Mouse (Mus musculus) kidney, adult 9 months (tissue): ENCODE measurements around the gene Lgals1.

Experiments used
- DNase-seq: peaks from one replicate; pipeline ENCODE4 v3.0.0; 2022

Gene Lgals1

DNA sequence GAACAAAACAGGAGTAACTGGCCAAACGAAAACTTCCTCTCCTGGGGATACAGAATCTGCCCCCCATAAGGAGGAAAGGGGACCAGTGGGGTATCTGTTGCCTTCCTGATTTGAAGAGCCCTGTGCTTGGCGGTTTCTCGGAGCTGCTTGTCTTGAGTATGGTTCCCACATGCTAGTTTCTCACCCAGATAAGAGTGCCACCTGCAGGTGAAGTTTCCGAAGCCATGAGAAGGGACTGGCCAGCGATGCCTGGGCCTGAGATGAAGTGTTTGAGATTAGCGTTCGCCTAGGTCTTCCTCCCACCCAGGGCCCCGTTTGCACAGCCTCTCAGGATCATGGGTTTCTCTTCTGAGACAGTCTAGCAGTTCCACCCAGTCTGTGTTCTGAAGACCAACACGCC, 14.5 kb upstream of the Lgals1 start:
- DNase-seq = peak; percentile 65

DNA sequence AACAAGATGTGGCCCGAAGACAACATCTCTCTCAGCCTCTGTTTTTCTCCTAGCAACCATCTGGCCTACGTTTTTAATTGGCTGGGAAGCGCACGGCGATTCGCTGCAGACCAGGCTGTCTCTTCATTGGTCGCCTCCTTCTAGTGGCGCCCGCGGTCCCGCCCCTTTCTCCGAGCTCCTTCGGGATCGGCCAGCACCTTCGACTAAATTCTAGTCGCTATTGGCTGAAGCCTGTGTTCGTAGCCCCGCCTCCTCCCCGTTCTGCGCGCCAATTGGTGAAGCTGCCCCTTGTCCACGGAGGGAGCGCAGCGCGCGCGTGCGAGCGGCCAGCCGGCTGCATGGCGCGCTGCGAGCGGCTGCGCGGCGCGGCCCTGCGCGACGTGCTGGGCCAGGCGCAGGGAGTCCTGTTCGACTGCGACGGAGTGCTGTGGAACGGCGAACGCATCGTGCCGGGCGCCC, 12.9 kb upstream of the Lgals1 start, which contains the start of gene Pdxp:
Gene Pdxp (plus strand): TSS at position 288 of the 459 bp plus-strand sequence.
- DNase-seq = peak; percentile 92

DNA sequence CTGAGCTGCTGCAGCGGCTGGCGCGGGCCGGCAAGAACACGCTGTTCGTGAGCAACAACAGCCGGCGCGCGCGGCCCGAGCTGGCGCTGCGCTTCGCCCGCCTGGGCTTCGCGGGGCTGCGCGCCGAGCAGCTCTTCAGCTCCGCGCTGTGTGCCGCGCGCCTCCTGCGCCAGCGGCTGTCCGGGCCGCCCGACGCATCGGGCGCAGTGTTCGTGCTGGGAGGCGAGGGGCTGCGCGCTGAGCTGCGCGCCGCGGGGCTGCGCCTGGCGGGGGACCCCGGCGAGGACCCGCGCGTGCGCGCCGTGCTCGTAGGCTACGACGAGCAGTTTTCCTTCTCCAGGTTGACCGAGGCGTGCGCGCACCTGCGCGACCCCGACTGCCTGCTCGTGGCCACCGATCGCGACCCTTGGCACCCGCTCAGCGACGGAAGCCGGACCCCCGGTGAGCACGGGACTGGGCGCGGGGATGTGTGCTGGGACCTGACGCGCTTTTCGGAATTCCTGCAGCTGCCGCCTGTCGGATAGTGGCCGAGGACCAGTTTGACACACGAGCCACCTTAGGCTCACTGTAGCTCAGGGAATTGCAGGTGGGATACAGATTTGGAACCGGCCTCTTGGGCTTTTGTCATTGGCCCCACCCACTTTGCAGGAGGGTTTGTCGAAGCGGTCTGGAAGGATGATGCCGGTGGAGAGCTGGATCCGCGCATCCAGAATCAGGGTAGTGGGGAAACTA, 12.3 kb upstream of the Lgals1 start:
- no peak for DNase-seq

DNA sequence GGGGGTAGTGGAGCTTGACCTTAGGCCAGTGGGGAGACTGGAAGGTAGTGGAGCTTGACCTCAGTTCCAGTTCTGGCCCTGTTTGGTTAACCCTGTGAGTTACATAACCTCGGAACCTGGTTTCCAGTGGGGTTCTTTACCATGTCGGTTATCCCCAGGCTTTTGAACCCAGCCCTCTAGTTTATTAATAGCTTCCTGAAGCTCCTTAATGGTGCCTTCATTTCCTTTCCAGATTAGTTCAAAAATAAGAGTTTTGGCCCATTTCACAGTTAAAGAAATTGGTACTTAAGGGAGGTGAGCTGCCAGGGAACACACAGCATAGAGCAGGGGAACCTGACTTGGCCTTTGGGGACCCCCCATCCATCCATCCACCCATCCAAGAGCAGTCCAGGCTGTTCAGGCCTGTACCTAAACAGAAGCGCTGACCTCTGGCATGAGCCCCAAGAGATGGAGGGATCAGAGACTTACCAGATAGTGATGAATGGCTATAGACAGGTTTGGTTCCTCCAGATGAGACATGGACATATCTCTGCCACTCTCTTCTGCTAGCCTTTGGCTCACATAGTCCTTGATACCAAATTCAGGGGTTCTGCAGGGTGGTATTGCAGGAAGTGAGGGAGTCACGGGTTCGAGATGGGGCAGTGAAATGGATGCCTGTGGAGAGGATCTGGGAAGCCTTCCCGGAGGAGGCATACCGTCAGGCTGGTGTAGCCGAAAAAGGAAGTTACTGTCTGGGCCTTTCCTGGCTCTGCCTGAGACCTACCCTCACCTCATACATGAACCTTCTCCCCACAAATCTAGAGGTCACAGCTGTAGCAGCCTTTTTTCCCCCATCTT, 11.5 kb upstream of the Lgals1 start:
- no peak for DNase-seq

DNA sequence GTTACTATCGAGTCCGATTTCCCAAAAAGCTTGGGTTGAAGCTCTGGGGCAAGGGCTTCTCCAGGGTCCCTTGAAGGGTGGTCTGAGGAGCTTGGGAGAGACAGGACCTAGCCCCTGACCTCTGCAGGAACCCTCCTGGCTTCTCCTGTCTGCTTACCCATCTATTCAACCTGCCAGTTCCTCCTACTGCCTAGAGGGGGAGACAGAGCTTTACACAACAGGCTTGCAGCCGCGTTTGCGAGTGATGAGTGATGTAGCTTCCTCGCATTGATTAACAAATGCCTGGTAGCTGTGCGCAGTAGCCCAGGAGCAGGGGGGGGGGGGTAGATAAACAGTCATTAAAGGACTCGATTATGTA, 10.9 kb upstream of the Lgals1 start:
- peak; percentile 82 for DNase-seq

DNA sequence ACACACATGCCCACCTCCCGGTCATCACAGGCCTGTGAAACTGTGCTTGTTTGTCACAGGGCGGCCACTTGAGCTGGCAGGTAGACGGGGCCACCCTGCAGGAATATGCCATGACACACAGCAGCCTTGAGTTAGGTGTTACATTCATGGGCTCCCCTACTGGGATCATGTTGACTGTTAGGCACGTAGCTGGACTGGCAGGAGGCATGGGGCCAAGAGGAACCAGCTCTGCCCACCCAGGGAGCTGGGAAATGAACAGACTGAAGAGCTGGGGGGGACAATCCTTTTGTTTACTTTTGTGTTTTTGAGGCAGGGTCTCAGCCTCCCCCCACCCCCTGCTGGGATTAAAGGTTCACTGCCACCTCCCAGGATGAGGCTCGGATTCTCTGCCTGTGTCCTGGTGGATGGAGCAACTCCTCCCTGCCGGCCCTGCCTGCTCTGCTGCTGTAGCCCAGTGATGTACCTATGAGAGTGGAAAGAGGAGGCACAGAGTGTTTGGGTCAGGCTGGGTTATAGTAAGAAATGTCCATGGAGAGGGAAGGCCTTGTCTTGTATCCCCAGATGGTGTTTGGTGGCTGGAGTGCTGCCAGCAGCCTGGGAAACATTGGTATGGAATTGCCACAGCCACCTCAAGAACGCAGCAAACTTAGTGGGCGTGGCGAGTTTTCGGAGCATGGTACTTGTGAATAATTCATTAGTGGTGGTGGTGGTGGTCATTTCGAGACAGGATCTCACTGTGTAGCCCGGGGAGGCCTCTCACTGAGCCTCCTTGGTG, 10.3 kb upstream of the Lgals1 start:
- no peak for DNase-seq

DNA sequence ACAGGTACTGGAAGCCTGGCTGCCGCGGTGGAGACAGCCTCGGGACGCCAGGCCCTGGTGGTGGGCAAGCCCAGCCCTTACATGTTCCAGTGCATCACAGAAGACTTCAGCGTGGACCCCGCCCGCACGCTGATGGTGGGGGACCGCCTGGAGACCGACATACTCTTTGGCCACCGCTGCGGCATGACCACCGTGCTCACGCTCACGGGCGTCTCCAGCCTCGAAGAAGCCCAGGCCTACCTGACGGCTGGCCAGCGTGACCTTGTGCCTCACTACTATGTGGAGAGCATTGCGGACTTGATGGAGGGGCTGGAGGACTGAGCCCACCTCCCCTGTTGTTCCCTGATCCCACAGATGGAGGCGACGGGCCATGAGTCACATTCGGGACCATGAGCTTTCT, 8.4 kb upstream of the Lgals1 start:
- no peak for DNase-seq

DNA sequence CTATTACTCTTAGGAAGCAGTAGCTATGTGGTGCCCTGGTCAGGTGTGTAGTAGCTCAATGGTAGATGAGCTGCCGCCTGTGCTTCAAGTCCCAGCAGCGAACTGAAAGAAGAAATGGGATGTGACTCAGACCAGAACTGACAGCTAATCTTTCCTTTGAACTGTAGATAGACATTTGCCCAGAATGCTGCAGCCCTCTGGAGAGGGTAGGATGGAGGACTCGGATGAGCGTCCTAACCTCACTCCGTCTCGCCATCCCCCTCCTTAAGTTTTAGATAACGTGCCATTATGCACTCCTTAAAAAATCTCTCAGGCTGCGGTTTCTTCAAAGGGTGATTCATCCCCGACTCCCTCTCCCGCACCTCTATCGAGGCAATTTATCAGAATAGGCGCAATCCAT, 6.6 kb upstream of the Lgals1 start:
- DNase-seq = no peak

DNA sequence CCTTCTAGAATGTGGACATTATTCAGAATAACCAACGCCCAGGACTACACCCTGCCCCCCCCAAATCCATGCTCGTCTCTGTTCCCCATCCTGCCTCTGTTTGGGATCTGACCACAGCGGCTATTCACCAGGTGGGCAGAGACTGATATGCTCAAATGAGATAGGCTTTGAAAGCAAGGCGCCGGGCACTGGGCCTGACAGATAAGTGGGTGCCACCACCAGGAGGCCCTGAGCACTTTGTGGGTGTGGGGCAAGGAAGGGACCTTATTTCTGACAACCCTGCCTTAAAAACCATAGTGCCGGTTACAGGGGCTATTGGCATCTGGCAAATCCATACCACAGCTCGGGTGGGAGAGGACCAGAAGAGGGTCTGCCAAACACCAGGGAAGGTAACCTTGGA, 3.8 kb upstream of the Lgals1 start:
- no peak for DNase-seq

DNA sequence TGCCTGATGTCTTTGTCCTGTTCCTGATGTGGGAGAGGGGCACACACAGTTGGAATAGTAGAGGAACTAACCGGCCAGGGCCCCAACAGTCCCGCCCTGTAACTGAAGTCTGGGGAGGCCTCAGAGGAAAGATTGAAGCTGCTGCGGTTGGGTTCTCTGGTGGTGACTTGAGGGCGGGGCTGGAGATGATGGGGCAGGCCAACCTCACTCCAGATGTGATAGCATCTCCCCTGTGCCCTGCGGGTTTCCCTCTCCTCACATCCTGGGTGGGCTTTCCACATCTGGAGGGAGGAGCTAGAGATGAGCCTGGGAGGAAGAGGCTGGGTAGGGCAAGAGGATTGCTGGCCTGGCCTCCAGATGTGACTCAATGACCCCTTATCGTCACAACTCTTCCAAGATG, 2.9 kb upstream of the Lgals1 start:
- DNase-seq = no peak

DNA sequence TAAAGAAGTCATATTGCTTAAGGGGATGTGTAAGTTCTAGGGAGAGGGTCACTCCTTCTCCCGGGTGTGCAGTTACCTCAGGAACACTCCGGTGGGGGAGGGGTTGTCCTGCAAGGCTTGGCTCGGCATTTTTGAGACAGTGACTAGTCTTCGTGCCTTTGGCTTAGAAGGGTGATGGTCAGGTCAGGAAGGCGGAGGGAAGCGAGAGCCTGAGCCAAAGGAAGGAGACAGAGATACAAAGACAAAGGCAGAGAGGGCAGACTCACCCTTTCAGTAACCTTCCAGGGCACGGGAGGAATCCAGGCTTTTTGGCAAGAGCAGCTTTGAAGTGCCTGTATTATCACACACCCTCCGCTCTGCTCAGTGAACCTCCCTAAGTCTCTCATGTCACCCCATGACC, 1.4 kb upstream of the Lgals1 start:
- peak; percentile 63 for DNase-seq

DNA sequence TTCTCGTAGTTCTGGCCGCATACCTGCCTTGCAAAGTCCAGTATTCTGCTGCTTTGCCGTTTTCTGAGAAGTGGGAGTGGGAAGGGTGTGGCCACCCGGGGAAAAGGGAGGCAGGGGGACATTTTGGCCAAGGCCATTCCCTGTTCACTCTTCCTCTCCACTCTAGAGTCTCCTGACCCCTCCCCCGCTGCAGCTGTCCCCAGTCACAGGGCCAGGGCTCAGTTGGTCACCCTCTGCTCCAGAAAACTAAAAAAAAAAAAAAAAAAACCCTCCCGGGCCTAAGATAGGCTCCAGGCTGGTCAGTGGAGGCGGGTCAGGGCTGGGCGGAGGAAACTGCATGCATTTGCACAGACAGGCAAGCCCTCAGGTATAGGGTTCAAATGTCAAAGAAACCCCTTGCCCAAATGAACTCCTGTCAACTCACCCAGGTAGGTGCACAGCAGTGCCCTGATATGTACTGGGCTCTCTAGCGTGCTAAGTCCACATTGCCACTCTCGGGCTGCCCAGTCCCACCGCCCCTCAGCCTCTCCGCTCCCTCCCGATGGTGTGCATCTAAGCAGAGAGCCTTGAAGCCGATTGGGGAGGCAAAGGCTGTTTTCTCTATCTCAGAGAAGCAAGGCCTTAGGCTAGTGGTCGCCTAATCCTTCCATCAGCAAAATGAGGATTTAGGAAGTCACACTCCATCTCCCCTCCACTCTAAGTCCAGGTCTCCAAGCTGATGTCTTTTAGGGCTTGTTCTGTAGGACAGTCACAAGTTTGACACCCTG, 679 bp downstream of the Lgals1 start:
- DNase-seq = peak; percentile 33

DNA sequence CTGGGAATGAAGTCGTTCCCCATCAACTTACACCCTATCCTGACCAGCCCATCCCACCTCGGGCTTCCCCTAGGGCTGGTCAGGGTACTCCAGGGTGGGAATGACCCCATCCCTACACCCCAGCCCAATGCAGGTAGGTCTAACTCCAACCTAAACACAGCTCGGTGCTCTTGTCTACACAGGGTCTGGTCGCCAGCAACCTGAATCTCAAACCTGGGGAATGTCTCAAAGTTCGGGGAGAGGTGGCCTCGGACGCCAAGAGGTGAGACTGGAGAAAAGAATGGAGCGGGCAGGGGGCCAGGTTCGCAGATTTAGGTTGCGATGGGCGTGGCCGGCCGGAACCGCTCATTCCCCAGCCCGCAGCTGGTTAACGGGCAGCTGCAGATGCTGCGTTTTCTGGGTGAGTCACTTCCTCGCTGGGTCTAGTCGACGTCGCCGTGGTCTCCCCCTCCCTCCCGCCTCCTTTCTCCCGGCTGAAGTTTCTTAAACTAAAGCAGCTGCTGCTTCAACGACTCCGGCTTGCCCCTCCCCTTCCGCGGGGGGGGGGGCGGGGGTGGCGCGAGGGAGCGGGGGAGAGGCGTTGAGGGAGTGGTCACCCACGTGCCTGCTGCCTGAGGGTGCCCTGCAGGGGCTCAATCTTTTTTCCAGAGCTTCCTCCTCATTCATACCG, 1.4 kb downstream of the Lgals1 start:
- DNase-seq = peak; percentile 71

DNA sequence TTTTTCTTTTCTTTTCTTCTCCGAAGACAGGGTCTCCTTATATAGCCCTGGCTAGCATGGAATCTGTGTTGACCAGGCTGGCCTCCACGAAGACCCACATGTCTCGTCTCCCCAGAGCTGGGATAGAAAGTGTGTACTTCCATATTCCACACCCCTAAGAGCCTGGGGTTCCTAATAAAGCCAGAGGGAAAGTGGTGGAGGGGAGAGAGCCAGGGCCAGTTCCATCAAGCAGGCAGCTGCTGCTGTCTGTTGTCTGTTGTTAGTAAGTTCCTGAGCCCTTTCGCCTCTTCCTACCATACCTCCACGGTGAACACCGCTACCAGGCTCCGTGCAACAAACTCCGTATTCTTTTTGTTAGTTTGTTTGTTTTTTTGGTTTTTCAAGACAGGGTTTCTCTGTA, 2.0 kb downstream of the Lgals1 start:
- no peak for DNase-seq

DNA sequence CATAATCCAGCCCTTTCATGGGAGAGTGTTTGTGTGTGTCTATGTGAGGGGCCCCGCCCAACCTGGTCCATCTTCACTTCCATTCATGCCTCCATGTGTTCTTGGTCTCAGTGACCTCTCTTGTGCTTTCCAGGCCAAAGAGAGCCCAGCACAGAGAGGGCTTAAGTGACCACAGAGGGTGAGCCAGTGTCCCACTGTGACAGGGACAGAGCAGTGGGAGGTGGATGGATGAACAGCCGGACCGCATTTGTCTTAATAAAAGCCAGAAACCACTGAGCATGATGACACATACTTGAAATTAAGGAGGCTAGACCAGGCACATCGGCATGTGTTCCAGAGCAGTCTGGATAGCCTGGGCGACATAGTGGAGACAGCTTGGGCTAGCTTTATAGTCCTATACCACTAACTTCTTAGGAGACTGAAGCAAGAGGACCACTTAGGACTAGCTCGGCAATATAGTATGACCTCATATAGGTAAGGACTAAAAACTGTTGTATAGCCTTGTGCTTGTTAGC, 3.7 kb downstream of the Lgals1 start:
- DNase-seq = no peak

DNA sequence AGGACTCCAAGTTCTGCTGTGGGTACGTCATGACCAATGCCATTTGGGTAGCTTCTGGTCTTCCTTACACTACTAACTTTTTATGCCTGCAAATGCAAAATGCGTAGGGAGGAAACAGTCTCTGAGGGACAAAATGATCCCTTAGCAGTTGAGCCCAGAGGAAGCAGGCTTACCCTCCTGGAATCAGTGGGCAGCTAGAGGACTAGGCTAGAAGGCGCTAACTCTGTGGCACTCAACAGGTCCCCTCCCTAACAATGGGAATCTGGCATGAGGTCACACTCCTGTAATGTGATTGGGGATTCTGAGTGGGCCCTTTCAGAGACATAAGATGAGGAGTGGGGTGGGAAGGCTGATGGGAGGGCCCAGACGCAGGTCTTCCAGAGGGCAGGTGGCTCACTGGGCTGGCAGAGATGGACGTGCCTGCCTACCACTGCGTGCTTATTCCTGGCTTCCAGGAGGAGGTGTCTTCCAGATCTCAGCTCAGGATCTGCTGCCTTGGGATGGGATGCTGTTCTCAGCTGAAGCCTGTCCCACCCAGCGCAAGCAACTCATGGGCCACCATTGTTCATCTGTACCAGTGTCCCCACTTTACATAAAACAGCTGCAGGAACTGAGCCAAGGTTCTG, 4.4 kb downstream of the Lgals1 start:
- no peak for DNase-seq

DNA sequence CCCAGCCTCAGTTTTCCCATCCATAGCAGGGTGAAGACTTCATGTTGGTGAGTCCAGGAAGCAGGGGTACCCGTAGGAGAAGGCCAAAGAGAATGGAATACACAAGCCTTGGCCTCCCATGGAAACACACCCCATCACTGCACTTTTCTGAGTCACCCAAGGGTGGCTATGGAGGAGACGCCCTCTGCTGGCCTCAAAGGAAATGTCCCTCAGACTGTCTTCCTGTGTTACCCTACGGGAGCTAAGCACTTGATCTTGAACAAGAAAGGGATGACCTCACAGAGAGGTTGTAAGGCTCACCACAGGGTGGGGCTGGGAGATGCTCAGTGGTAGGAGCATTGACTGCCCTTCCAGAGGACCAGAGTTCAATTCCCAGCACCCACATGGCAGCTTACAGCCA, 5.1 kb downstream of the Lgals1 start:
- DNase-seq = peak; percentile 67

DNA sequence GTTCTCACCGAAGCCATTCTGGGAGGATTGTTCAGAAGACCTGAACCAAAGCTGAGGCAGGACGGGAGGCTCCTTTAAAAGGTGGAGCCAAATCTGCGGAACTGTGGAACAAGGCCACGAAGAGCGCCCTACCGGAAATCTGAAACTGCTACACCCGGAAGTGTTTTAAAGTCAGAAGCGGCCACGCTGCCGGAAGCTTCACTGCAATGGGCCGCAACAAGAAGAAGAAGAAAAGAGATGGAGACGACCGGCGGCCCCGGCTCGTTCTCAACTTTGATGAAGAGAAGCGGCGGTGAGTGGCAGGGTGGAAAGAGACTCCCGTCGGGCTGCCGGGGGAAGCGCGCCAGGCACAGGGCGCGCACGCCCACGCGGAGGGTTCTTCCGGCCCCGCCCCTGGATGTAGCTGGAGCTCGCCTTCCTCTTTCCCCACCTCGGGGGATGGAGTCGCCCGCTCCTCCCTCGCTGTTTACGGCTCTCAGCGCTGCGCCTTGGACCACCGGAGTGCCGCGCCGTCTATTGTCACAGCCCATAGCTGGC, 8.3 kb downstream of the Lgals1 start, which contains the start of gene Nol12:
Gene Nol12 (plus strand): TSS at position 150 of the 537 bp plus-strand sequence.
- peak; percentile 91 for DNase-seq

DNA sequence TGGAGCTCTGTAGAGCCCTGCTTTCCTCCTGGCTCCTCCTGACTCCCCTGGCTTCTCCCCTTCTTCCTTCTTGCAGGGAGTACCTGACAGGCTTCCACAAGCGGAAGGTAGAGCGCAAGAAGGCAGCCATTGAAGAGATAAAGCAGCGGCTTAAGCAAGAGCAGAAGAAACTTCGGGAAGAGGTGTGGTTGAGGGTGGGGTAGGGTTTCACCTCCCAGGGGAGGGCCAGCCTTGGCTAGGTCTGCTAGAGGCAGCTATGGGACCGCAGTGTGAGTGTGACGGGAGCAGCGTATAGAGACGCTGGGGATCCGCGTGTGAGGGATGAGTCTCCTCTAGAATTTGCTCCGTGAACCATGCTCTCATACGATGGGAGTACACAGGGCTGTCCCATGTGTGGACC, 9.9 kb downstream of the Lgals1 start:
- no peak for DNase-seq

DNA sequence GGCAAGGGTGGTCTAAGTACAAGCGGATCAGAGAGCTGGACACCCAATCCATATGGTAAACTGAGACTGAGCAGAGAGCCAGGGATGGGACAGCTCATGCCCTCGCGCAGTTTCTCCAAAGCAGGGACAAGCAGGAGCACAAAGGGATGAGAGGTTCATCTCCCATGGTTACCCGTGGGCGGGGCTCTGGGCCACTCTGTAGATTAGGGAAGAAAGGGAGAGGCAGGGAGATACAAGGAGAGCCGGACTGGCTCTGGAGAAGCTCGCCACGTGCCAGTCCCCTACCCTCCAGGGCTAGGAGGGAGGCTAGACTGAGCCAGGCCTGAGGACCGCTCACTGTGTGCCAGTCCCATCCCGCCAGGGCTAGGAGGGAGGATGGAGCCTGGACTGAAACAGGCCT, 10.8 kb downstream of the Lgals1 start:
- DNase-seq = no peak

DNA sequence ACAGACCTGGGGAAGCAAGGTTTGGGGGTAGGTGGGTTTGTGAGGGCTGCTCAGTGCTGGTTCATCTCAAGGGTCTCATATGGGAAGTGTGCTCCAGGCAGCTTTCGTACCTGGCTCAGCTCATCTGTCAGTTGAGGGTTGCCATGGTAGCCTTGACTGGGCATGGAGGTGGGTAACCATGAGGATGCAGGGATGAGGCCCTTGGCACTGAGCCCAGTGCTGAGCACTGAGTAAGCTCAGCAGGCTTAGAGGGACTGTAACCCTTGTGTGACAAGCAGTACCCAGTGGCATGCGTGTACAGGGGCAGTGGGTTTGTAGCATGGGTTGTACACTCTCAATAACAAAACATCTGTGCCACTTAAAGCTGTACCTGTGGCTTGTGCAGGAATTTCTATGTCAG, 11.4 kb downstream of the Lgals1 start:
- DNase-seq = no peak
